Mouse (Mus musculus) naive thymus-derived CD4-positive, alpha-beta T cell, adult 2 months (primary cell): ENCODE measurements around the gene Gen1.

ENCODE experiments used
- DNase-seq: peaks from one replicate; pipeline ENCODE4 v3.0.0-alpha.2; 2011; ENCODE audit warnings: low read depth

Gene Gen1

GRCm38 (mm10) chr12:11265382-11266281 is at the start of gene Gen1, which contains the start of gene Smc6:
Gene Gen1, minus strand, starts transcription at chr12:11265801.
Gene Smc6, plus strand, starts transcription at chr12:11265886.
- peak; percentile 93 for DNase-seq

GRCm38 (mm10) chr12:11313840-11314239 is 48.2 kb upstream of the Gen1 start:
- no peak for DNase-seq

- DNase-seq, result no peak
These were observed 45.5 kb upstream of the Gen1 start for GRCm38 (mm10) chr12:11311106-11311505.

- no peak for DNase-seq
These were observed 41.4 kb upstream of the Gen1 start for GRCm38 (mm10) chr12:11306753-11307645.

GRCm38 (mm10) chr12:11300858-11301257 is 35.3 kb upstream of the Gen1 start:
- no peak for DNase-seq

GRCm38 (mm10) chr12:11286382-11286781 is 20.8 kb upstream of the Gen1 start:
- no peak for DNase-seq

- peak; percentile 34 for DNase-seq
These were observed 16.0 kb upstream of the Gen1 start for GRCm38 (mm10) chr12:11281584-11281983.

GRCm38 (mm10) chr12:11279886-11280285 is 14.3 kb upstream of the Gen1 start:
- DNase-seq, result peak; percentile 60

- no peak for DNase-seq
These were observed 11.6 kb upstream of the Gen1 start for GRCm38 (mm10) chr12:11277207-11277606.

- DNase-seq, result no peak
These were observed 11.0 kb upstream of the Gen1 start for GRCm38 (mm10) chr12:11276632-11277031.

GRCm38 (mm10) chr12:11273185-11273584 is 7.6 kb upstream of the Gen1 start:
- DNase-seq, result no peak

GRCm38 (mm10) chr12:11272568-11272967 is 7.0 kb upstream of the Gen1 start:
- DNase-seq, result no peak

- no peak for DNase-seq
These were observed 1.4 kb upstream of the Gen1 start for GRCm38 (mm10) chr12:11267030-11267429.

- DNase-seq, result peak; percentile 52
These were observed 833 bp upstream of the Gen1 start for GRCm38 (mm10) chr12:11266282-11266985.

GRCm38 (mm10) chr12:11264895-11265294 is 706 bp downstream of the Gen1 start:
- DNase-seq, result no peak

GRCm38 (mm10) chr12:11250322-11250721 is 15.3 kb downstream of the Gen1 start:
- DNase-seq, result no peak

GRCm38 (mm10) chr12:11247460-11247859 is 18.1 kb downstream of the Gen1 start:
- DNase-seq, result no peak

- DNase-seq, result no peak
These were observed 29.6 kb downstream of the Gen1 start for GRCm38 (mm10) chr12:11235996-11236395.

GRCm38 (mm10) chr12:11230267-11230666 is 35.3 kb downstream of the Gen1 start:
- DNase-seq, result peak; percentile 71

- no peak for DNase-seq
These were observed 38.9 kb downstream of the Gen1 start for GRCm38 (mm10) chr12:11226529-11227268.

GRCm38 (mm10) chr12:11226123-11226522 is 39.5 kb downstream of the Gen1 start:
- DNase-seq, result no peak
